Mouse (Mus musculus): Measurements from ENCODE around the gene Gprin2.

Gprin2 gene

GRCm38 (mm10) chr14:34200738-34201230 lies 669 bp downstream of the Gprin2 start:
- DNase-seq: peak; percentile 61 to 74

GRCm38 (mm10) chr14:34196706-34197105 lies 4.7 kb downstream of the Gprin2 start:
- no peak for DNase-seq

- peak; percentile 64 to 69 for DNase-seq
Measured at GRCm38 (mm10) chr14:34195466-34195865, 6.0 kb downstream of the Gprin2 start.

- DNase-seq: no peak
Measured at GRCm38 (mm10) chr14:34193879-34194278, 7.6 kb downstream of the Gprin2 start.

GRCm38 (mm10) chr14:34190361-34190760 lies 11.1 kb downstream of the Gprin2 start:
- DNase-seq: no peak

- peak in 1 of 2 experiments; percentile 68 for DNase-seq
Measured at GRCm38 (mm10) chr14:34188629-34189028, 12.8 kb downstream of the Gprin2 start.

- DNase-seq: no peak
Measured at GRCm38 (mm10) chr14:34183101-34183500, 18.4 kb downstream of the Gprin2 start.

- no peak for DNase-seq
Measured at GRCm38 (mm10) chr14:34179351-34179750, 22.1 kb downstream of the Gprin2 start.

GRCm38 (mm10) chr14:34171107-34171506 lies 30.3 kb downstream of the Gprin2 start:
- DNase-seq: no peak

GRCm38 (mm10) chr14:34155752-34156151 lies 45.7 kb downstream of the Gprin2 start:
- no peak for DNase-seq

GRCm38 (mm10) chr14:34154601-34155337 lies 46.7 kb downstream of the Gprin2 start:
- peak; percentile 80 to 87 for DNase-seq

- DNase-seq: no peak
Measured at GRCm38 (mm10) chr14:34152342-34152741, 49.1 kb downstream of the Gprin2 start, which contains the start of gene Npy4r. TSS of gene Npy4r (minus strand) at chr14:34152489.

- DNase-seq: no peak
Measured at GRCm38 (mm10) chr14:34142915-34143314, 58.5 kb downstream of the Gprin2 start.

- DNase-seq: no peak
Measured at GRCm38 (mm10) chr14:34142316-34142715, 59.1 kb downstream of the Gprin2 start.

GRCm38 (mm10) chr14:34139671-34140664 lies 61.5 kb downstream of the Gprin2 start:
- DNase-seq: no peak
